Mouse (Mus musculus) embryonic fibroblast, embryonic 13.5 days (primary cell): Measurements from ENCODE around the gene 1700007K13Rik.

Experiments
- CTCF ChIP-seq: IDR thresholded peaks from 2 replicates; pipeline ENCODE4 v1.5.1; 2011; ENCODE audit warnings: mild to moderate bottlenecking, control low read depth, low read length, moderate library complexity, borderline replicate concordance; ENCODE audit not compliant: insufficient read depth
- POLR2A ChIP-seq: IDR thresholded peaks from 2 replicates; pipeline ENCODE4 v1.6.1; 2011; ENCODE audit warnings: low read depth, mild to moderate bottlenecking, control low read depth, low read length, moderate library complexity

DNA sequence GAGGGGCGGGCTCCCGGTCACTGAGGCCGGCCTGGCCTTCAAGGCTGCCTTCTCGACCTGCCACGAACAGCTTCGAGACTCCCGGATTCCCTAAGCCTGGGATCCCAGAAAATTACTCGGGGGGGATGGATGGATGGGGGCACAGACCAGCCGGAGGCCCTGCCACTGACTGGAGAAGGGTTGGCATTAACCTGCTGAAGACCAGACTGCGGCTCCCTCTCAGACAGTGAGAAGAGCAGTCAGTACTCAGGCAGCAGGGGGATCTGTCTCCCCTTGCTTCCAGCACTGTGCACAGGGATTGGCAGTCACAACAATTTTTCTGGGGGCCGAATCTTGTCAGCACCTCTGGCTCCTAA lies 18.8 kb downstream of the 1700007K13Rik start:
- TF ChIP-seq CTCF, result no peak
- TF ChIP-seq POLR2A, result no peak
